Mouse (Mus musculus): ENCODE data around the gene 2210407C18Rik. TPM values are rescaled to one million over a fixed set of nuclear protein-coding genes. Genes with fewer than 3 reads are reported as not detected.

The 2210407C18Rik gene
- polyA plus RNA-seq (2015; fragmentation: Nextera tagmentation; extraction: Ambion mirVana), result not detected in 2 replicates

DNA sequence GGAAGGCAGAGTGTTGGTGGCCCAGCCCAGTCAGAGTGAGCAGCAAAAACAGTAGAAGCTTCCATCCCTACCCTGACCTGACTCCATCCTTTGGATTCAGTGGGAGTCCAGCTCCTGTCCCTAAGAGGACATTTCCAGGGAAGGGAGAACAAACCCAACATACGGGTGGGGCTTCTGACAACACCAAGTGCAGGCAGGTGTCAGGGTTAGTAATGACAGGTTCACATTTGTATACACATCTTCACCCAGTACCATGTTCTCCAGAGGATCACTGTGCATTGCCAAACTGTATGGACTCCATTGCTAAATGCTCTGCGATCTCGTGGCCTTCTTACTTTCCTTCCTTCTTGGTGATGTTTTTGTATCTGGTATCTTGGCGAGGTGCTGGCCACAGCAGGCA is at the start of gene 2210407C18Rik:
TSS of gene 2210407C18Rik (minus strand) at position 101 of the 400 bp plus-strand sequence.

DNA sequence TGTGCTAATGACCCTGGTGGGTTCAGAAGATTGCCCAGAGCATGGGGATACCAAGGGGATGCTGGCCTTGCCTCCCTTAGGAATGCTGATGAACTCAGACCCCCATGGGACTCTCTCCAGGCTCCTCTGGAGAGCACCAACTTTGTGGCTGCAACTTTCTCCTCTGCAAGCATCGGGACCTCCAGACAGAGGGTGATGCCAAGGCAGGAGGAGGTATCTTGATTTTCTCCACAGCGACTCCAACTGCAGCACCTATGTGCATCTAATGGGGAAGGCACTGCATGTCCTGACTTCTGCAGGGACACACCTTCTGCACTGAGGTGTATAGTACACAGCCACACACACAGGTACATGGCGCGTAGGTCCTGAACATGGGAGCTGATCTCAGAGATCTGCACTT is 42.7 kb upstream of the 2210407C18Rik start, which contains the start of gene Olfr322:
TSS of gene Olfr322 (plus strand) at position 187 of the 400 bp plus-strand sequence.

DNA sequence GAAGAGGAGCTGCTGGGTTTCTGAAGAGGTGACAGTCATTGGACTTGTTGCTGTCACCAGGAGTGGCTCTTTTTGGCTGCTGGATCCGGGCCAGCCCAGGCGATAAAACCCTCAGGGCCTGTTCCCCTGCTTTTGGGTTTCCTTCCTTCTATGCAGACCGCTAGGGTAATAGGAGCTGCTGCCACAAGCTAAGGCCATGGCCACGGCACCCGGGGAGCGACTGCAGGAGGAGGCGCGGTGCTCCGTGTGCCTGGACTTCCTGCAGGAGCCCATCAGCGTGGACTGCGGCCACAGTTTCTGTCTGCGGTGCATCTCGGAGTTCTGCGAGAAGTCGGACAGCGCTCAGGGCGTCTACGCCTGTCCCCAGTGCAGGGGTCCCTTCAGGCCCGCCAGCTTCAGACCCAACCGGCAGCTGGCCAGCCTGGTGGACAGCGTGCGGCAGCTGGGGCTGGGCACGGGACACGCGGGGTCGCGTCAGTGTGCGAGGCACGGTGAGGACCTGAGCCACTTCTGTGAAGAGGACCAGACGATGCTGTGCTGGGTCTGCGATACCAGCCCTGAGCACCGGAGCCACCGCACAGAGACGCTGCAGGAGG is 24.5 kb upstream of the 2210407C18Rik start, which contains the start of gene Trim58:
TSS of gene Trim58 (plus strand) at position 194 of the 596 bp plus-strand sequence.

DNA sequence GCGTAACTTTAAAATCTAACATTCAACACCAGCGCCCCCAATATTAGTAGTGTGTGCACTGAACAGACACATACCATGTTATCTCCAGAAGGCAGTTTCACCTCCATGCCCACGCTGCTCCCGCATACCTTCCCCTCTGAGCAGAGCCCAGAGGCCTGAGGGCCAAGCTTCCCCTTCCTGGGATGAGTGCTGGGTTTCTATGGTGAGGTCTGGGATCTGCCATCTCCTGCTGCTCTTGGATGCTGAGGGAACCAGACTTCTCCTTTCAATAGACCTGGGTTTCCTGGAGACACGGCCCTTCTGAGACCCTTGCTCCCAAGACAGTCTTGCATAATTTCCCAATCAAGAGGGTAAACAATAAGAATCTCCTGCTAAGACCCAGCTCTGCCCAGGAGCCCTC is 14.5 kb upstream of the 2210407C18Rik start, which contains the start of gene Olfr323:
TSS of gene Olfr323 (minus strand) at position 101 of the 400 bp plus-strand sequence.

DNA sequence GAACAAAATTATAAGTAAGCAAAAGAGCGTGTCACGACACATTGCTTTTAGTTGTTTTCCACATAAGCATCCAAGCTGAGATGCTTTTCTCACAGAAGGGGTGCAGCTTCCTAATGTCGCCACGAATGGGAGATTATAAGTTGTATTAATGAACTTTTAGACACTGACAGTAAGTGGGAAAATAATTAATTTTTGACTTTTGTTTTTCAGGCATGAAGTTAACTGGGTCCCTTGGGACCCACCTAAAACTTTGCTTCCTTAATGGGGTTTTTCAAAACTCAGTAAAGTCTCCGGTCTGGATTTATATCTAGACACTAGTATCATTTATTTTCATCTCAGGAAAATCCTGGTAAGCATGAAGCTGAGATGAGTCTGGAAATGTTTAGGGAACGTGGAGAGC is 21.1 kb downstream of the 2210407C18Rik start, which contains the start of gene Olfr324:
TSS of gene Olfr324 (plus strand) at position 301 of the 400 bp plus-strand sequence.

DNA sequence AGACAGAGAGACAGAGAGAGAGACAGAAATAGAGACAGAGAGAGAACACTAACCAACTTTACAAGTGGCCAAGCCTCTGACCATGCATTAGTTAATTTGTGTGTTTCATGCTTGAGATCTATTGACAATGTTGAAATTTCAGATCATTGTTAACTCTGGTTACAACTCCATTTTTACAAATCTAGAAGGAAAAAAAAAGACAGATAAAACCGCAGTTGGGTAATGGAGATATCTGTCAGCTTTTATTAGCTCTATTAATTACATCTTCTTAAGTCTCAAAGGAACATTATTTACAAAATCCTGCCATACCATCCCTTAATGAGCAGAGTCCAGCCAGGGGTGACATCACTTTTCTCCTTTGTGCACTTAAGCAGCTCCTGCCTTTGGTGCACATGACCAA is 38.4 kb downstream of the 2210407C18Rik start, which contains the start of gene Olfr325:
TSS of gene Olfr325 (plus strand) at position 301 of the 400 bp plus-strand sequence.

DNA sequence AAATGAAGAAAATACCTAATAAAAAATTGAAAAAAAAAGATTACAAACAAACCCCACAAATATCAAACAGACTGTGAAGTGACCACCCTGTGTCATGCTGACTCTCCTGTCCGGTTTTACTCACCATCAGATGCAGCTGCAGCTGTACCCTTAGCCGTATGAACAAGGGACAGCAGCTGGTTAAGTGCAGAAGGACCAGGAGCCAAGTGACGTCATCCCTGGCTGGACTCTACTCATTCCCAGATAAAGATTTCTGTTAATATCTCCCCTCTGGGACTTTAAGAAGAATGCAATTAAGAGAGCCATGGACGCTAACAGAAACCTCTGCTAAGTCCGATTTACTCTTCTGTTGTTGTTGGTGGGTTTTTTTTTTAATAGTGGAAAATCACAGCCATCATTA is 45.5 kb downstream of the 2210407C18Rik start, which contains the start of gene Olfr224:
TSS of gene Olfr224 (minus strand) at position 149 of the 400 bp plus-strand sequence.

Other genes with a start within 250 kb of the 2210407C18Rik start
- gene Lypd8, start 237.0 kb downstream of the 2210407C18Rik start, polyA plus RNA-seq (2015; fragmentation: Nextera tagmentation; extraction: Ambion mirVana), result 0.24 and 0.77 TPM in 2 replicates
- 0.23 and 0.33 TPM in 2 replicates for gene 1810065E05Rik, start 195.0 kb downstream of the 2210407C18Rik start, polyA plus RNA-seq (2015; fragmentation: Nextera tagmentation; extraction: Ambion mirVana)
- gene Gm12253, start 183.5 kb downstream of the 2210407C18Rik start, polyA plus RNA-seq (2015; fragmentation: Nextera tagmentation; extraction: Ambion mirVana), result not detected in 2 replicates
- gene Lypd9, start 163.2 kb downstream of the 2210407C18Rik start, polyA plus RNA-seq (2015; fragmentation: Nextera tagmentation; extraction: Ambion mirVana), result not detected in 2 replicates
- gene Olfr30, start 153.8 kb downstream of the 2210407C18Rik start, polyA plus RNA-seq (2015; fragmentation: Nextera tagmentation; extraction: Ambion mirVana), result not detected in 2 replicates
- gene Olfr332, start 123.5 kb downstream of the 2210407C18Rik start, polyA plus RNA-seq (2015; fragmentation: Nextera tagmentation; extraction: Ambion mirVana), result not detected in 2 replicates
- not detected in 2 replicates for gene Olfr331, start 113.5 kb downstream of the 2210407C18Rik start, polyA plus RNA-seq (2015; fragmentation: Nextera tagmentation; extraction: Ambion mirVana)
- gene Olfr330, start 81.2 kb downstream of the 2210407C18Rik start, polyA plus RNA-seq (2015; fragmentation: Nextera tagmentation; extraction: Ambion mirVana), result not detected in 2 replicates
- not detected in 2 replicates for gene Olfr329-ps, start 69.7 kb downstream of the 2210407C18Rik start, polyA plus RNA-seq (2015; fragmentation: Nextera tagmentation; extraction: Ambion mirVana)
- 0.05 TPM in 1 of 2 replicates, not detected in the other for gene Olfr328, start 60.4 kb downstream of the 2210407C18Rik start, polyA plus RNA-seq (2015; fragmentation: Nextera tagmentation; extraction: Ambion mirVana)
- gene Olfr224, start 45.5 kb downstream of the 2210407C18Rik start, polyA plus RNA-seq (2015; fragmentation: Nextera tagmentation; extraction: Ambion mirVana), result not detected in 2 replicates
- not detected in 2 replicates for gene Olfr325, start 38.3 kb downstream of the 2210407C18Rik start, polyA plus RNA-seq (2015; fragmentation: Nextera tagmentation; extraction: Ambion mirVana)
- not detected in 2 replicates for gene Olfr324, start 21.0 kb downstream of the 2210407C18Rik start, polyA plus RNA-seq (2015; fragmentation: Nextera tagmentation; extraction: Ambion mirVana)
- gene Olfr323, start 14.4 kb upstream of the 2210407C18Rik start, polyA plus RNA-seq (2015; fragmentation: Nextera tagmentation; extraction: Ambion mirVana), result not detected in 2 replicates
- gene Trim58, start 24.4 kb upstream of the 2210407C18Rik start, polyA plus RNA-seq (2015; fragmentation: Nextera tagmentation; extraction: Ambion mirVana), result not detected in 2 replicates
- not detected in 2 replicates for gene Olfr322, start 42.7 kb upstream of the 2210407C18Rik start, polyA plus RNA-seq (2015; fragmentation: Nextera tagmentation; extraction: Ambion mirVana)
- not detected in 2 replicates for gene Olfr320, start 65.0 kb upstream of the 2210407C18Rik start, polyA plus RNA-seq (2015; fragmentation: Nextera tagmentation; extraction: Ambion mirVana)
- not detected in 2 replicates for gene Olfr319, start 83.1 kb upstream of the 2210407C18Rik start, polyA plus RNA-seq (2015; fragmentation: Nextera tagmentation; extraction: Ambion mirVana)
- gene Olfr318, start 107.9 kb upstream of the 2210407C18Rik start, polyA plus RNA-seq (2015; fragmentation: Nextera tagmentation; extraction: Ambion mirVana), result not detected in 2 replicates
- not detected in 2 replicates for gene Olfr317, start 123.1 kb upstream of the 2210407C18Rik start, polyA plus RNA-seq (2015; fragmentation: Nextera tagmentation; extraction: Ambion mirVana)
- gene Olfr316, start 136.7 kb upstream of the 2210407C18Rik start, polyA plus RNA-seq (2015; fragmentation: Nextera tagmentation; extraction: Ambion mirVana), result not detected in 2 replicates
- not detected in 2 replicates for gene Olfr315, start 157.1 kb upstream of the 2210407C18Rik start, polyA plus RNA-seq (2015; fragmentation: Nextera tagmentation; extraction: Ambion mirVana)
- not detected in 2 replicates for gene Olfr314, start 166.9 kb upstream of the 2210407C18Rik start, polyA plus RNA-seq (2015; fragmentation: Nextera tagmentation; extraction: Ambion mirVana)
- 8.1 and 9.6 TPM in 2 replicates for gene Fam183b, start 185.9 kb upstream of the 2210407C18Rik start, polyA plus RNA-seq (2015; fragmentation: Nextera tagmentation; extraction: Ambion mirVana)
- not detected in 2 replicates for gene Olfr313, start 198.9 kb upstream of the 2210407C18Rik start, polyA plus RNA-seq (2015; fragmentation: Nextera tagmentation; extraction: Ambion mirVana)
- gene Olfr312, start 213.2 kb upstream of the 2210407C18Rik start, polyA plus RNA-seq (2015; fragmentation: Nextera tagmentation; extraction: Ambion mirVana), result not detected in 2 replicates
- gene Olfr311, start 223.2 kb upstream of the 2210407C18Rik start, polyA plus RNA-seq (2015; fragmentation: Nextera tagmentation; extraction: Ambion mirVana), result not detected in 2 replicates
- gene Gm12258, start 231.1 kb upstream of the 2210407C18Rik start, polyA plus RNA-seq (2015; fragmentation: Nextera tagmentation; extraction: Ambion mirVana), result 2.1 and 2.5 TPM in 2 replicates

Data from urinary bladder, postnatal 0 days (tissue).